Mouse (Mus musculus) erythroid progenitor cell, adult 5-6 weeks (primary cell): ENCODE data around the gene Ubb. TPM values are rescaled to one million over a fixed set of nuclear protein-coding genes. Genes with fewer than 3 reads are reported as not detected.

Experiments
- ATAC-seq: replicated peaks from 2 replicates; pipeline ENCODE4 v1.8.0; 2016; ENCODE audit warnings: moderate number of reproducible peaks, mild to moderate bottlenecking, moderate TSS enrichment, inconsistent platforms; ENCODE audit not compliant: poor library complexity, low FRiP score, severe bottlenecking
- total RNA-seq, 2 experiments: library from RNA; stranded (forward) in 1 of 2; stranded (reverse) in 1 of 2; fragments of 150-400 nt in 1 of 2; fragments of 186-747, 209-891 nt in 1 of 2; gene quantifications; 2 replicates each; pipeline versions ENCODE4 v1.2.3 to v1.2.4; 2015 to 2017; ENCODE audit warnings: low replicate concordance in 2 of 2

The Ubb gene
- total RNA-seq, 2 experiments from 2014 or later: 465 to 699 TPM

GRCm38 (mm10) chr11:62575659-62576438 lies 24.9 kb downstream of the Ubb start:
- ATAC-seq: peak; percentile 90

GRCm38 (mm10) chr11:62576530-62577152 lies 25.7 kb downstream of the Ubb start:
- peak; percentile 20; the same call in 1 of the 2 replicates for ATAC-seq

GRCm38 (mm10) chr11:62583031-62583430 lies 32.1 kb downstream of the Ubb start:
- no peak for ATAC-seq

GRCm38 (mm10) chr11:62584671-62585206 lies 33.8 kb downstream of the Ubb start:
- 0 out of 2 replicates have a peak, but pooled peaks have one; percentile 3 for ATAC-seq

- no peak for ATAC-seq
Observed at GRCm38 (mm10) chr11:62587034-62587433, 36.1 kb downstream of the Ubb start.

- ATAC-seq: no peak
Observed at GRCm38 (mm10) chr11:62589391-62589790, 38.4 kb downstream of the Ubb start.

- no peak for ATAC-seq
Observed at GRCm38 (mm10) chr11:62591026-62591425, 40.1 kb downstream of the Ubb start.

GRCm38 (mm10) chr11:62591904-62592575 lies 41.1 kb downstream of the Ubb start:
- no peak for ATAC-seq

- no peak for ATAC-seq
Observed at GRCm38 (mm10) chr11:62598571-62598970, 47.6 kb downstream of the Ubb start.

- peak; percentile 15 for ATAC-seq
Observed at GRCm38 (mm10) chr11:62601732-62602618, 51.0 kb downstream of the Ubb start.

Other genes with a start within 250 kb of the Ubb start
- 2.1 and 3.6 TPM in 2 replicates for gene Pigl, start 92.7 kb upstream of the Ubb start, total RNA-seq (2015; ENCODE audit: low replicate concordance)
- 1.7 TPM in 1 of 2 replicates, not detected in the other for gene Pigl, start 92.7 kb upstream of the Ubb start, total RNA-seq (2017; ENCODE audit: low replicate concordance)
- gene Ncor1, start 92.6 kb upstream of the Ubb start, total RNA-seq (2015; ENCODE audit: low replicate concordance): 222 and 243 TPM in 2 replicates
- 252 and 266 TPM in 2 replicates for gene Ncor1, start 92.6 kb upstream of the Ubb start, total RNA-seq (2017; ENCODE audit: low replicate concordance)
- gene Cenpv, start 11.9 kb upstream of the Ubb start, total RNA-seq (2015; ENCODE audit: low replicate concordance): 12.6 and 55.9 TPM in 2 replicates
- gene Cenpv, start 11.9 kb upstream of the Ubb start, total RNA-seq (2017; ENCODE audit: low replicate concordance): 18.4 and 28.8 TPM in 2 replicates
- gene Trpv2, start 23.3 kb downstream of the Ubb start, total RNA-seq (2015; ENCODE audit: low replicate concordance): 7.6 and 18.9 TPM in 2 replicates
- gene Trpv2, start 23.3 kb downstream of the Ubb start, total RNA-seq (2017; ENCODE audit: low replicate concordance): 7.0 and 7.8 TPM in 2 replicates
- gene Lrrc75a, start 97.4 kb downstream of the Ubb start, total RNA-seq (2015; ENCODE audit: low replicate concordance): 2.9 TPM in 1 of 2 replicates, not detected in the other
- 0.53 TPM in 1 of 2 replicates, not detected in the other for gene Lrrc75a, start 97.4 kb downstream of the Ubb start, total RNA-seq (2017; ENCODE audit: low replicate concordance)
- gene Mmgt2, start 97.5 kb downstream of the Ubb start, total RNA-seq (2015; ENCODE audit: low replicate concordance): 1.8 and 3.8 TPM in 2 replicates
- 3.0 and 4.5 TPM in 2 replicates for gene Mmgt2, start 97.5 kb downstream of the Ubb start, total RNA-seq (2017; ENCODE audit: low replicate concordance)
- gene Zfp287, start 180.7 kb downstream of the Ubb start, total RNA-seq (2015; ENCODE audit: low replicate concordance): 0.42 TPM in 1 of 2 replicates, not detected in the other
- 0.26 and 0.83 TPM in 2 replicates for gene Zfp287, start 180.7 kb downstream of the Ubb start, total RNA-seq (2017; ENCODE audit: low replicate concordance)
- gene Gm10428, start 201.9 kb downstream of the Ubb start, total RNA-seq (2015; ENCODE audit: low replicate concordance): not detected in 2 replicates
- gene Gm10428, start 201.9 kb downstream of the Ubb start, total RNA-seq (2017; ENCODE audit: low replicate concordance): not detected in 2 replicates
- not detected in 2 replicates for gene Zfp286, start 238.3 kb downstream of the Ubb start, total RNA-seq (2015; ENCODE audit: low replicate concordance)
- gene Zfp286, start 238.3 kb downstream of the Ubb start, total RNA-seq (2017; ENCODE audit: low replicate concordance): not detected in 2 replicates